Mouse (Mus musculus): ENCODE measurements around the gene Plk2. TPM values are rescaled to one million over a fixed set of nuclear protein-coding genes. Genes with fewer than 3 reads are reported as not detected.

Plk2 gene
- total RNA-seq (2014; fragmentation: Nextera tagmentation): not detected in 2 replicates
- total RNA-seq (2017): 0.11 and 0.23 TPM in 2 replicates
- not detected in 2 replicates for polyA plus RNA-seq (2012)

GRCm38 (mm10) chr13:110394291-110395178 is at the start of gene Plk2:
Gene Plk2, plus strand, starts transcription at chr13:110395046.
- Histone ChIP-seq H3K36me3 (replicated peaks) (no peaks in the 10 kb centered on the region), H3K4me3 (ENCODE audit: low read depth, low read length) (peak within 1 kb of the TSS; percentile 33; the same call in 1 of the 2 replicates), H3K9me3 (replicated peaks) (peaks cover 43% of the 10 kb centered on the region), H3K27me3 (ENCODE audit: insufficient read depth, low read length) (no peaks in the 10 kb centered on the region), H3K4me1 (ENCODE audit: insufficient read depth, low read depth, low read length) (no peaks in the 10 kb centered on the region)
- no peak for DNase-seq (ENCODE audit: low spot score)
- TF ChIP-seq TAL1 (conservative IDR thresholded peaks at IDR 0.05; ENCODE audit: low read depth, low read length): no peak
- TF ChIP-seq GATA1 (IDR thresholded peaks at IDR 0.05; ENCODE audit: borderline replicate concordance, low read length): no peak
- no peak for TF ChIP-seq POLR2AphosphoS5 (IDR thresholded peaks at IDR 0.05; ENCODE audit: insufficient replicate concordance, low read depth, low read length)
- no peak for TF ChIP-seq CTCF (IDR thresholded peaks at IDR 0.05; ENCODE audit: low read depth, low read length)
- TF ChIP-seq GATA2 (IDR thresholded peaks at IDR 0.05; ENCODE audit: borderline replicate concordance, low read depth, low read length): no peak
- ATAC-seq (ENCODE audit: extremely low read depth, insufficient number of reproducible peaks, low FRiP score, poor library complexity, severe bottlenecking): no peak

- no peak for ATAC-seq (ENCODE audit: extremely low read depth, insufficient number of reproducible peaks, low FRiP score, poor library complexity, severe bottlenecking)
- no peaks in the 10 kb centered on the region for H3K4me1 ChIP-seq (ENCODE audit: insufficient read depth, low read depth, low read length)
- peaks cover 12% of the 10 kb centered on the region for H3K9me3 ChIP-seq (replicated peaks)
- no peak overlapping the region for H3K4me3 ChIP-seq (ENCODE audit: low read depth, low read length)
- H3K36me3 ChIP-seq (replicated peaks): no peaks in the 10 kb centered on the region
- no peak for TF ChIP-seq GATA1 (IDR thresholded peaks at IDR 0.05; ENCODE audit: borderline replicate concordance, low read length)
- no peak for TF ChIP-seq TAL1 (conservative IDR thresholded peaks at IDR 0.05; ENCODE audit: low read depth, low read length)
- no peak for TF ChIP-seq CTCF (IDR thresholded peaks at IDR 0.05; ENCODE audit: low read depth, low read length)
- no peak for TF ChIP-seq GATA2 (IDR thresholded peaks at IDR 0.05; ENCODE audit: borderline replicate concordance, low read depth, low read length)
- no peak for TF ChIP-seq POLR2AphosphoS5 (IDR thresholded peaks at IDR 0.05; ENCODE audit: insufficient replicate concordance, low read depth, low read length)
- no peaks in the 10 kb centered on the region for H3K27me3 ChIP-seq (ENCODE audit: insufficient read depth, low read length)
- no peak for DNase-seq (ENCODE audit: low spot score)
Measured at GRCm38 (mm10) chr13:110346707-110347106, 48.1 kb upstream of the Plk2 start.

- TF ChIP-seq TAL1 (conservative IDR thresholded peaks at IDR 0.05; ENCODE audit: low read depth, low read length): no peak
- TF ChIP-seq CTCF (IDR thresholded peaks at IDR 0.05; ENCODE audit: low read depth, low read length): no peak
Measured at GRCm38 (mm10) chr13:110351051-110351450, 43.8 kb upstream of the Plk2 start.

GRCm38 (mm10) chr13:110356941-110357340 is 37.9 kb upstream of the Plk2 start, which contains the start of gene Gapt:
Gene Gapt, minus strand, starts transcription at chr13:110357199.
- TF ChIP-seq GATA2 (IDR thresholded peaks at IDR 0.05; ENCODE audit: borderline replicate concordance, low read depth, low read length) (no peak), TAL1 (conservative IDR thresholded peaks at IDR 0.05; ENCODE audit: low read depth, low read length) (no peak), GATA1 (IDR thresholded peaks at IDR 0.05; ENCODE audit: borderline replicate concordance, low read length) (no peak), POLR2AphosphoS5 (IDR thresholded peaks at IDR 0.05; ENCODE audit: insufficient replicate concordance, low read depth, low read length) (no peak), CTCF (IDR thresholded peaks at IDR 0.05; ENCODE audit: low read depth, low read length) (no peak)
- H3K4me3 ChIP-seq (ENCODE audit: low read depth, low read length): no peak within 1 kb of the TSS
- H3K36me3 ChIP-seq (replicated peaks): no peaks in the 10 kb centered on the region
- no peaks in the 10 kb centered on the region for H3K9me3 ChIP-seq (replicated peaks)
- H3K27me3 ChIP-seq (ENCODE audit: insufficient read depth, low read length): no peaks in the 10 kb centered on the region
- no peaks in the 10 kb centered on the region for H3K4me1 ChIP-seq (ENCODE audit: insufficient read depth, low read depth, low read length)
- DNase-seq (ENCODE audit: low spot score): no peak
- no peak for ATAC-seq (ENCODE audit: extremely low read depth, insufficient number of reproducible peaks, low FRiP score, poor library complexity, severe bottlenecking)

More at GRCm38 (mm10) chr13:110351051-110351450, 43.8 kb upstream of the Plk2 start:
- DNase-seq (ENCODE audit: low spot score) (no peak), ATAC-seq (ENCODE audit: extremely low read depth, insufficient number of reproducible peaks, low FRiP score, poor library complexity, severe bottlenecking) (no peak)
- Histone ChIP-seq H3K36me3 (replicated peaks) (no peaks in the 10 kb centered on the region), H3K9me3 (replicated peaks) (0 out of 2 replicates have a peak, but pooled peaks cover 2% of the 10 kb centered on the region), H3K27me3 (ENCODE audit: insufficient read depth, low read length) (no peaks in the 10 kb centered on the region), H3K4me3 (ENCODE audit: low read depth, low read length) (no peak overlapping the region), H3K4me1 (ENCODE audit: insufficient read depth, low read depth, low read length) (no peaks in the 10 kb centered on the region)

- DNase-seq (ENCODE audit: low spot score): no peak
- no peak for ATAC-seq (ENCODE audit: extremely low read depth, insufficient number of reproducible peaks, low FRiP score, poor library complexity, severe bottlenecking)
- Histone ChIP-seq H3K4me3 (ENCODE audit: low read depth, low read length) (no peak overlapping the region), H3K4me1 (ENCODE audit: insufficient read depth, low read depth, low read length) (no peaks in the 10 kb centered on the region), H3K27me3 (ENCODE audit: insufficient read depth, low read length) (no peaks in the 10 kb centered on the region), H3K36me3 (replicated peaks) (no peaks in the 10 kb centered on the region), H3K9me3 (replicated peaks) (peaks cover 3% of the 10 kb centered on the region; the same call in 1 of the 2 replicates)
- no peak for TF ChIP-seq TAL1 (conservative IDR thresholded peaks at IDR 0.05; ENCODE audit: low read depth, low read length)
- no peak for TF ChIP-seq GATA2 (IDR thresholded peaks at IDR 0.05; ENCODE audit: borderline replicate concordance, low read depth, low read length)
- TF ChIP-seq GATA1 (IDR thresholded peaks at IDR 0.05; ENCODE audit: borderline replicate concordance, low read length): no peak
- no peak for TF ChIP-seq POLR2AphosphoS5 (IDR thresholded peaks at IDR 0.05; ENCODE audit: insufficient replicate concordance, low read depth, low read length)
- no peak for TF ChIP-seq CTCF (IDR thresholded peaks at IDR 0.05; ENCODE audit: low read depth, low read length)
Measured at GRCm38 (mm10) chr13:110363722-110364121, 31.1 kb upstream of the Plk2 start.

GRCm38 (mm10) chr13:110366477-110366876 is 28.4 kb upstream of the Plk2 start:
- no peak for DNase-seq (ENCODE audit: low spot score)
- ATAC-seq (ENCODE audit: extremely low read depth, insufficient number of reproducible peaks, low FRiP score, poor library complexity, severe bottlenecking): no peak
- H3K4me3 ChIP-seq (ENCODE audit: low read depth, low read length): no peak overlapping the region

More at GRCm38 (mm10) chr13:110366477-110366876, 28.4 kb upstream of the Plk2 start:
- Histone ChIP-seq H3K36me3 (replicated peaks) (no peaks in the 10 kb centered on the region), H3K27me3 (ENCODE audit: insufficient read depth, low read length) (no peaks in the 10 kb centered on the region), H3K4me1 (ENCODE audit: insufficient read depth, low read depth, low read length) (no peaks in the 10 kb centered on the region), H3K9me3 (replicated peaks) (peaks cover 11% of the 10 kb centered on the region)
- TF ChIP-seq GATA2 (IDR thresholded peaks at IDR 0.05; ENCODE audit: borderline replicate concordance, low read depth, low read length): no peak
- TF ChIP-seq TAL1 (conservative IDR thresholded peaks at IDR 0.05; ENCODE audit: low read depth, low read length): no peak
- TF ChIP-seq POLR2AphosphoS5 (IDR thresholded peaks at IDR 0.05; ENCODE audit: insufficient replicate concordance, low read depth, low read length): no peak
- TF ChIP-seq CTCF (IDR thresholded peaks at IDR 0.05; ENCODE audit: low read depth, low read length): no peak

Measured in G1E (cell line).